Mouse (Mus musculus): ENCODE results near the gene Lrrc8c.

DNA sequence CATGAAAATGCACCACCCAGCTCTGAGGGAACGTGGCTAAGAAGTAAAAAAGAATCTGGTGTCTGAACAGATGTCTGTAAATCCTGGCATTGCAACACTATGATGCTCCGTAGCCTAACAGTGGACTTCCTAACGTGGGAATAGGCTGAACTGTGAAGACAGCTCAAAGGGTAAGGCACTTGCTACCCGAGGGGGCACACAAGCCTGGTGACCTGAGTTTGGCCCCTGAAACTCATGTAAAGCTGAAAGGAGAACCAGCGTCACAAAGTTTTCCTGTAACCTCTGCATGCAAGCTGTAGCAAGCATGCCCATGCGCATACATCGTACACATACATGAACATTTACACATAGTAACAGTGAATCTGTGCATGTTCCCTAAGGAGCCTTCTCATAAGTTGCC is 22.6 kb upstream of the Lrrc8c start:
- TF ChIP-seq CTCF (IDR thresholded peaks at IDR 0.05; ENCODE audit: low read depth) (no peak), EP300 (IDR thresholded peaks at IDR 0.05; ENCODE audit: low read depth) (no peak)

All from liver, embryonic 14.5 days (tissue).